Mouse (Mus musculus) heart, postnatal 0 days (tissue): ENCODE measurements at regions not wholly inside any gene's neighbourhood (a gene's known extent, or its start where the extent isn't known, plus 50 kb on each side); places are given as distances from the start of the nearest gene placed in this dataset.

ENCODE experiments used
- CTCF ChIP-seq: IDR thresholded peaks from 2 replicates; pipeline ENCODE4 v1.5.1; 2016; ENCODE audit warnings: antibody characterized with exemption, control low read depth, low read depth
- EP300 ChIP-seq: IDR thresholded peaks from 2 replicates; pipeline ENCODE4 v1.6.1; 2016; ENCODE audit warnings: antibody characterized with exemption, low read depth

GRCm38 (mm10) chr14:110276192-110276591, 478.8 kb downstream of the Slitrk6 start:
- no peak for TF ChIP-seq CTCF
- no peak for TF ChIP-seq EP300
